Mouse (Mus musculus): Measurements from ENCODE around the gene Hoxa4. TPM values are rescaled to one million over a fixed set of nuclear protein-coding genes. Genes with fewer than 3 reads are reported as not detected.
A peak's percentile ranks its signal among the peaks of the same experiment; 100 is the strongest.

Hoxa4 gene
- polyA plus RNA-seq, 1 experiment from 2014 or later, result 6.8 TPM

DNA sequence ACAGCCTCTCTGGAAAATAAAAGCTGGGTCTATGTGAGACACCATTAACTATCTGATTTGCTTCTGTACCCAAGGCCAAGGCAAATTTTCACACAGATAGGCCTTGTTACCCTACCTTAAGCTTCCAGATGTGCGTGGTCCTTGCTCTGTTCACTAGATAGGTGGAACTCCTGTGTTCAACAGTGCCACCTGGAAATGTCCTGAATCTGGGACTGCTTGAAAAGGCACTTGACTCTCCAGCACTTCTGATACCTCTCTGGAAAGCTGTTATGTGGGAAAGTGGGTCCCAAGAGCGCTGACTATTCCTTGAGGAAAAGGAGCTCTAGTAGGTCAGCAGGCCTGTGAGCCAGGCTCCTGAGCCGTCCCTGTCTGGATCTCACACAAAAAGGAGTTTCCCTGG, 45.3 kb upstream of the Hoxa4 start:
- no peak overlapping the region for H3K9ac ChIP-seq (replicated peaks; ENCODE audit: low read depth, low read length)
- WGBS, result 14% methylated on average over 3 of the region's 3 CpGs
- H3K27me3 ChIP-seq (ENCODE audit: control insufficient read depth, insufficient read depth, low read length), result peaks cover 73% of the 10 kb centered on the region
- H3K4me3 ChIP-seq (ENCODE audit: low read depth, low read length), result no peak overlapping the region
- no peak overlapping the region for H3K4me2 ChIP-seq (replicated peaks; ENCODE audit: low read depth, low read length)
- ATAC-seq (ENCODE audit: insufficient number of reproducible peaks, insufficient read depth, low FRiP score, low read depth), result no peak
- H3K36me3 ChIP-seq (ENCODE audit: control insufficient read depth, insufficient read depth, low read length), result no peaks in the 10 kb centered on the region
- no peak overlapping the region for H3K27ac ChIP-seq (ENCODE audit: low read length)
- H3K9me3 ChIP-seq (ENCODE audit: control insufficient read depth, low read depth, low read length), result no peaks in the 10 kb centered on the region
- peaks cover 3% of the 10 kb centered on the region; the same call in 1 of the 2 replicates for H3K4me1 ChIP-seq (ENCODE audit: control insufficient read depth, insufficient read depth, low read length)

GRCm38 (mm10) chr6:52235866-52236265, 44.3 kb upstream of the Hoxa4 start:
- Histone ChIP-seq H3K4me2 (replicated peaks; ENCODE audit: low read depth, low read length) (no peak overlapping the region), H3K9ac (replicated peaks; ENCODE audit: low read depth, low read length) (no peak overlapping the region), H3K9me3 (ENCODE audit: control insufficient read depth, low read depth, low read length) (no peaks in the 10 kb centered on the region), H3K4me1 (ENCODE audit: control insufficient read depth, insufficient read depth, low read length) (peaks cover 3% of the 10 kb centered on the region; the same call in 1 of the 2 replicates), H3K27me3 (ENCODE audit: control insufficient read depth, insufficient read depth, low read length) (peaks cover 68% of the 10 kb centered on the region), H3K36me3 (ENCODE audit: control insufficient read depth, insufficient read depth, low read length) (no peaks in the 10 kb centered on the region), H3K4me3 (ENCODE audit: low read depth, low read length) (no peak overlapping the region), H3K27ac (ENCODE audit: low read length) (no peak overlapping the region)
- 18% methylated on average over 6 of the region's 6 CpGs for WGBS
- ATAC-seq (ENCODE audit: insufficient number of reproducible peaks, insufficient read depth, low FRiP score, low read depth), result no peak

- H3K9me3 ChIP-seq (ENCODE audit: control insufficient read depth, low read depth, low read length), result no peaks in the 10 kb centered on the region
- H3K4me2 ChIP-seq (replicated peaks; ENCODE audit: low read depth, low read length), result no peak overlapping the region
- peaks cover 3% of the 10 kb centered on the region; the same call in 1 of the 2 replicates for H3K4me1 ChIP-seq (ENCODE audit: control insufficient read depth, insufficient read depth, low read length)
- H3K9ac ChIP-seq (replicated peaks; ENCODE audit: low read depth, low read length), result no peak overlapping the region
- no peak overlapping the region for H3K27ac ChIP-seq (ENCODE audit: low read length)
- WGBS, result 31% methylated on average over 9 of the region's 9 CpGs
- no peaks in the 10 kb centered on the region for H3K36me3 ChIP-seq (ENCODE audit: control insufficient read depth, insufficient read depth, low read length)
- peaks cover 64% of the 10 kb centered on the region for H3K27me3 ChIP-seq (ENCODE audit: control insufficient read depth, insufficient read depth, low read length)
- ATAC-seq (ENCODE audit: insufficient number of reproducible peaks, insufficient read depth, low FRiP score, low read depth), result no peak
- H3K4me3 ChIP-seq (ENCODE audit: low read depth, low read length), result no peak overlapping the region
These were observed 43.7 kb upstream of the Hoxa4 start for GRCm38 (mm10) chr6:52235267-52235666.

GRCm38 (mm10) chr6:52234428-52235140, 43.0 kb upstream of the Hoxa4 start:
- H3K36me3 ChIP-seq (ENCODE audit: control insufficient read depth, insufficient read depth, low read length), result no peaks in the 10 kb centered on the region
- WGBS, result 1% methylated on average over 64 of the region's 68 CpGs
- H3K4me2 ChIP-seq (replicated peaks; ENCODE audit: low read depth, low read length), result no peak overlapping the region
- no peak overlapping the region for H3K9ac ChIP-seq (replicated peaks; ENCODE audit: low read depth, low read length)
- H3K4me1 ChIP-seq (ENCODE audit: control insufficient read depth, insufficient read depth, low read length), result 0 out of 2 replicates have a peak, but pooled peaks cover 3% of the 10 kb centered on the region
- H3K9me3 ChIP-seq (ENCODE audit: control insufficient read depth, low read depth, low read length), result no peaks in the 10 kb centered on the region
- peak overlapping the region; percentile 8; the same call in 1 of the 2 replicates for H3K4me3 ChIP-seq (ENCODE audit: low read depth, low read length)
- H3K27me3 ChIP-seq (ENCODE audit: control insufficient read depth, insufficient read depth, low read length), result peaks cover 64% of the 10 kb centered on the region
- ATAC-seq (ENCODE audit: insufficient number of reproducible peaks, insufficient read depth, low FRiP score, low read depth), result no peak
- H3K27ac ChIP-seq (ENCODE audit: low read length), result no peak overlapping the region

DNA sequence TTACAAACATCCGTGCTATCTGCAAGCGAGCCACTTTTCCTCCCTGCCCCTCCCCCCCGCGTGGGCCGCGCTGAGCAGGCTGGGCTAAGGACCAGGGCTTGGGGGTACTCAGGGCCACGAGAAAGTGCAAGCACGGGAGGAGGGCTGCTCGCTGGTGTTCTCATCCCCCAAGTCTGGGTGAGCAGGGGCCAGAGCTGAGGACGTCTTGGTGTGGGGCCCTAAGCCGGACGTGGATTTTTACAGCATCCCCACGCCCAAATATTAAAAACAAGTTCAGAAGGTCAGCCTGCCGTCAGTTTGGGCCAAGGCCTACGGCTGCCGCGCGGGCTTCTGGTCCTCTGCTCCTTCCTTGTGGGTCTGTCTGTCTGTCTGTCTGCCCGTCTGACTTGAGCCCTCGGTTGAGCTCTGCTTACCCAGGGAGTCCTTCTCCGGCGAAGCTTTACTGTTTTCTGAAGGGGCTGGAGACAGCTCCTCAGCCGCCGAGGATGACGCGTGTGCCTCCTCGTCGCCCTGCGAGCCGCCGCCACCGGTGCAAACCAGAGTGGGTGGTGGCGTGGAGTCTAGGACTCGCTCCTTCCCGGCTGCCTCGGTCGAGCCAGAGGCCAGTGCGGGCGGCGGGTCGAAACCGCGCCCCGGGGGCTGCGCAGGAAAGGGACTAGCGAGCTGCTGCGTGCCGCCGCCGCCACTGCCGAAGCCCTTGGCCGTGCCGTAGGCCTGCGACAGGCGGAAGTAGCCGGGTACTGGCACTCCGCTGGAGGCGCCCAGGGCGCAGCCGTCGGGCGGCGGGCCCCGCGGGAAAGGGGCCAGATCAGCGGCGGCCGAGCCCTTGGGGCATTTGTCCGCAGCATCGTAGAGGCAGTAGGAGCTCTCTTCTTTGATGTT, 42.2 kb upstream of the Hoxa4 start:
- H3K36me3 ChIP-seq (ENCODE audit: control insufficient read depth, insufficient read depth, low read length), result no peaks in the 10 kb centered on the region
- no peak for ATAC-seq (ENCODE audit: insufficient number of reproducible peaks, insufficient read depth, low FRiP score, low read depth)
- H3K4me2 ChIP-seq (replicated peaks; ENCODE audit: low read depth, low read length), result no peak overlapping the region
- H3K9ac ChIP-seq (replicated peaks; ENCODE audit: low read depth, low read length), result no peak overlapping the region
- H3K27ac ChIP-seq (ENCODE audit: low read length), result no peak overlapping the region
- H3K4me3 ChIP-seq (ENCODE audit: low read depth, low read length), result peak overlapping the region; percentile 8; the same call in 1 of the 2 replicates
- WGBS, result 2% methylated on average over 70 of the region's 70 CpGs
- H3K4me1 ChIP-seq (ENCODE audit: control insufficient read depth, insufficient read depth, low read length), result 0 out of 2 replicates have a peak, but pooled peaks cover 3% of the 10 kb centered on the region
- no peaks in the 10 kb centered on the region for H3K9me3 ChIP-seq (ENCODE audit: control insufficient read depth, low read depth, low read length)
- H3K27me3 ChIP-seq (ENCODE audit: control insufficient read depth, insufficient read depth, low read length), result peaks cover 70% of the 10 kb centered on the region

DNA sequence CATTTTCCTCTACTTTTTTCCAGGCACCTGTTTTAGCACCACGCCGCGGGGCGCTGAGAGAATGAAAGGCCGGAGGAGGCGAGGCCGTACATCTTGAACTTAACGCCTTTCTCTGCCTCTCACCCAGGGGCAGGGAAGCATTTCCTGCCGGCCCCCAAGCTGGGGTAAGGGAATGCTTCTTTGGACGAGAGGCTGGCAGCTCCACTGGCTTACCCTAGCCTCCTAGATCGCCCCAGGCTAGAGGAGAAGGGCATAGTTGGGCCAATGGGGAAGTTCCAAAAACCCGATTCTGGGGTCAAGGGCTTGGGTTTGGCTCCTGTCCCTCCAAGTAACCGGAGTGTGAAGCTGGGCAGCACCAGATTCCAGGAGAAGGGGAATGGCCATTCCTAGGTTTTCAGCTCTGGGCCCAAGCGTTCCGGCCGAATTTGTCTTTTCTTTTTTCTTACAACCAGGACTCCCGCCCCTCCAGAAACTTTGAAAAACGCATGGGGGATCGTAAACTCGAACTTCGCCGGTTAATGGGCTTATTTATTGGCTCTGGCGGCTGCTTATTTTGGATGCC, 41.5 kb upstream of the Hoxa4 start:
- no peak for ATAC-seq (ENCODE audit: insufficient number of reproducible peaks, insufficient read depth, low FRiP score, low read depth)
- H3K4me1 ChIP-seq (ENCODE audit: control insufficient read depth, insufficient read depth, low read length), result 0 out of 2 replicates have a peak, but pooled peaks cover 3% of the 10 kb centered on the region
- no peaks in the 10 kb centered on the region for H3K9me3 ChIP-seq (ENCODE audit: control insufficient read depth, low read depth, low read length)
- H3K9ac ChIP-seq (replicated peaks; ENCODE audit: low read depth, low read length), result no peak overlapping the region
- no peak overlapping the region for H3K27ac ChIP-seq (ENCODE audit: low read length)
- H3K27me3 ChIP-seq (ENCODE audit: control insufficient read depth, insufficient read depth, low read length), result peaks cover 70% of the 10 kb centered on the region
- no peaks in the 10 kb centered on the region for H3K36me3 ChIP-seq (ENCODE audit: control insufficient read depth, insufficient read depth, low read length)
- H3K4me2 ChIP-seq (replicated peaks; ENCODE audit: low read depth, low read length), result no peak overlapping the region
- 2% methylated on average over 23 of the region's 23 CpGs for WGBS
- 0 out of 2 replicates have a peak overlapping the region, but pooled peaks have one; percentile 8 for H3K4me3 ChIP-seq (ENCODE audit: low read depth, low read length)

- no peak overlapping the region for H3K4me2 ChIP-seq (replicated peaks; ENCODE audit: low read depth, low read length)
- no peaks in the 10 kb centered on the region for H3K9me3 ChIP-seq (ENCODE audit: control insufficient read depth, low read depth, low read length)
- H3K27ac ChIP-seq (ENCODE audit: low read length), result no peak overlapping the region
- WGBS, result under 1% methylated on average over 18 of the region's 18 CpGs
- H3K9ac ChIP-seq (replicated peaks; ENCODE audit: low read depth, low read length), result no peak overlapping the region
- no peak overlapping the region for H3K4me3 ChIP-seq (ENCODE audit: low read depth, low read length)
- no peaks in the 10 kb centered on the region for H3K36me3 ChIP-seq (ENCODE audit: control insufficient read depth, insufficient read depth, low read length)
- H3K4me1 ChIP-seq (ENCODE audit: control insufficient read depth, insufficient read depth, low read length), result 0 out of 2 replicates have a peak, but pooled peaks cover 3% of the 10 kb centered on the region
- no peak for ATAC-seq (ENCODE audit: insufficient number of reproducible peaks, insufficient read depth, low FRiP score, low read depth)
- H3K27me3 ChIP-seq (ENCODE audit: control insufficient read depth, insufficient read depth, low read length), result peaks cover 70% of the 10 kb centered on the region
These were observed 41.0 kb upstream of the Hoxa4 start for GRCm38 (mm10) chr6:52232568-52232965.

DNA sequence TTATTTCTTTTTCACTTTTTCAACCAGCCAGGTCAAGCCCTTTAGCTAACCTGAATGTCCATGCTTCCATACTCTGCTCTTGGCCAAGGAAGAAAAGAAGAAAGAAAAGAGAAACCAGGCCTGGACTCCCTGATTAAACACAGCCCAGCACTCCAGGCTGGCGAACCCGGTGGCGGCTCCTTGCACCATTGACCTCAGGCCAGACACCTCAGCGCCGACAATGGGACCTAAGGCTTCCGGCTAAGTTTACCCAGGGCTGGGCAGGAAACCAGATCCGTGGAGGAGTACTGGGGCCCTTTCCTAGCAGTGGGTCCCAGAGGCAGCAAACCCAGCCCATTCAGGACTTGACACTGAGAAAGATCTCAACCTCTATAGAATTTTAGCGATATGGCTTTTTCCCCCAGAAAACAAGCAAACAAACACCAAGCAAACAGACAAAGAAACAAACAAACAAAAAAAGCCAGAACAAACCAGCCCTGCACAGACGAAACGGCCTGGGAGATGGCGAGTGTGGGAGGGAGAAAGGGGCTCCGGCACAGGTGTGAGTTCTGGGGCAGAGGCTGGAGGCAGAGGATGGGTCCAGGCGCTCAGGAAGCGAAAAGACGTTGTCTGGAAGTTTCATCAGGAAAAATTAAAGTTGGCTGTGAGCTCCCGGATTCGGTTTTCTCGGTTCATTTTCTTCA, 40.5 kb upstream of the Hoxa4 start:
- WGBS, result under 1% methylated on average over 18 of the region's 18 CpGs
- no peak for ATAC-seq (ENCODE audit: insufficient number of reproducible peaks, insufficient read depth, low FRiP score, low read depth)
- H3K27ac ChIP-seq (ENCODE audit: low read length), result no peak overlapping the region
- H3K4me3 ChIP-seq (ENCODE audit: low read depth, low read length), result no peak overlapping the region
- no peaks in the 10 kb centered on the region for H3K36me3 ChIP-seq (ENCODE audit: control insufficient read depth, insufficient read depth, low read length)
- no peaks in the 10 kb centered on the region for H3K9me3 ChIP-seq (ENCODE audit: control insufficient read depth, low read depth, low read length)
- H3K4me1 ChIP-seq (ENCODE audit: control insufficient read depth, insufficient read depth, low read length), result 0 out of 2 replicates have a peak, but pooled peaks cover 3% of the 10 kb centered on the region
- no peak overlapping the region for H3K9ac ChIP-seq (replicated peaks; ENCODE audit: low read depth, low read length)
- peaks cover 72% of the 10 kb centered on the region for H3K27me3 ChIP-seq (ENCODE audit: control insufficient read depth, insufficient read depth, low read length)
- H3K4me2 ChIP-seq (replicated peaks; ENCODE audit: low read depth, low read length), result no peak overlapping the region
